Mouse (Mus musculus) bone marrow macrophage, adult 2 months (primary cell): ENCODE measurements at regions not wholly inside any gene's neighbourhood (a gene's known extent, or its start where the extent isn't known, plus 50 kb on each side); places are given as distances from the start of the nearest gene placed in this dataset.

ENCODE experiments used
- H3K27ac ChIP-seq: 2 replicates; pipeline ENCODE4 v1.5.1; 2012; ENCODE audit warnings: low read depth, low read length; ENCODE audit not compliant: insufficient read depth
- H3K4me1 ChIP-seq: 2 replicates; pipeline ENCODE4 v1.6.1; 2012; ENCODE audit warnings: low read length; ENCODE audit not compliant: control insufficient read depth, insufficient read depth
- H3K4me3 ChIP-seq: 2 replicates; pipeline ENCODE4 v1.5.1; 2012; ENCODE audit warnings: mild to moderate bottlenecking, low read length, moderate library complexity; ENCODE audit not compliant: insufficient read depth
- CTCF ChIP-seq: IDR thresholded peaks from 2 replicates; pipeline ENCODE4 v1.5.1; 2012; ENCODE audit warnings: low read depth, mild to moderate bottlenecking, low read length, moderate library complexity
- POLR2A ChIP-seq: IDR thresholded peaks from 2 replicates; pipeline ENCODE4 v1.6.1; 2012; ENCODE audit warnings: mild to moderate bottlenecking, low read depth, low read length, borderline replicate concordance

GRCm38 (mm10) chr15:62074735-62075134 is 1151.9 kb upstream of the A1bg start:
- TF ChIP-seq CTCF: no peak
- H3K4me3 ChIP-seq: no peak overlapping the region
- peaks cover 33% of the 10 kb centered on the region for H3K4me1 ChIP-seq
- H3K27ac ChIP-seq: no peak overlapping the region

GRCm38 (mm10) chr15:62073595-62073994 is 1150.8 kb upstream of the A1bg start:
- H3K4me3 ChIP-seq: no peak overlapping the region
- H3K4me1 ChIP-seq: peaks cover 25% of the 10 kb centered on the region
- TF ChIP-seq POLR2A (no peak), CTCF (no peak)
- no peak overlapping the region for H3K27ac ChIP-seq

- Histone ChIP-seq H3K4me1 (peaks cover 21% of the 10 kb centered on the region), H3K27ac (no peak overlapping the region)
- no peak for TF ChIP-seq POLR2A
- TF ChIP-seq CTCF: no peak
These were observed 1148.5 kb upstream of the A1bg start for GRCm38 (mm10) chr15:62071311-62071710.

GRCm38 (mm10) chr15:62068422-62069160 is 1145.8 kb upstream of the A1bg start:
- Histone ChIP-seq H3K27ac (no peak overlapping the region), H3K4me3 (no peak overlapping the region), H3K4me1 (peaks cover 22% of the 10 kb centered on the region)
- TF ChIP-seq POLR2A: no peak
- TF ChIP-seq CTCF: no peak

More at GRCm38 (mm10) chr15:62071311-62071710, 1148.5 kb upstream of the A1bg start:
- H3K4me3 ChIP-seq: no peak overlapping the region

GRCm38 (mm10) chr15:62064399-62064798 is 1141.6 kb upstream of the A1bg start:
- no peak for TF ChIP-seq POLR2A
- no peak for TF ChIP-seq CTCF
- Histone ChIP-seq H3K4me1 (peaks cover 18% of the 10 kb centered on the region), H3K27ac (no peak overlapping the region), H3K4me3 (no peak overlapping the region)

- Histone ChIP-seq H3K27ac (peak overlapping the region; percentile 85), H3K4me3 (no peak overlapping the region), H3K4me1 (peaks cover 61% of the 10 kb centered on the region)
- no peak for TF ChIP-seq CTCF
- TF ChIP-seq POLR2A: no peak
These were observed 1134.6 kb upstream of the A1bg start for GRCm38 (mm10) chr15:62057449-62057848.

GRCm38 (mm10) chr15:62056889-62057288 is 1134.1 kb upstream of the A1bg start:
- Histone ChIP-seq H3K4me3 (no peak overlapping the region), H3K4me1 (peaks cover 63% of the 10 kb centered on the region), H3K27ac (peak overlapping the region; percentile 85)
- TF ChIP-seq CTCF (no peak), POLR2A (no peak)

- Histone ChIP-seq H3K4me1 (peaks cover 63% of the 10 kb centered on the region), H3K4me3 (no peak overlapping the region), H3K27ac (peak overlapping the region; percentile 85)
- TF ChIP-seq CTCF (no peak), POLR2A (no peak)
These were observed 1133.6 kb upstream of the A1bg start for GRCm38 (mm10) chr15:62056401-62056800.

- no peak overlapping the region for H3K27ac ChIP-seq
- no peak overlapping the region for H3K4me3 ChIP-seq
- TF ChIP-seq CTCF: no peak
- no peak for TF ChIP-seq POLR2A
- H3K4me1 ChIP-seq: peaks cover 55% of the 10 kb centered on the region
These were observed 1132.2 kb upstream of the A1bg start for GRCm38 (mm10) chr15:62055011-62055410.

GRCm38 (mm10) chr15:62053420-62054239 is 1130.8 kb upstream of the A1bg start:
- TF ChIP-seq CTCF: no peak
- TF ChIP-seq POLR2A: no peak
- peaks cover 44% of the 10 kb centered on the region for H3K4me1 ChIP-seq
- H3K27ac ChIP-seq: no peak overlapping the region
- no peak overlapping the region for H3K4me3 ChIP-seq

GRCm38 (mm10) chr15:62049416-62049815 is 1126.6 kb upstream of the A1bg start:
- Histone ChIP-seq H3K4me3 (no peak overlapping the region), H3K4me1 (peaks cover 35% of the 10 kb centered on the region), H3K27ac (no peak overlapping the region)
- TF ChIP-seq POLR2A (no peak), CTCF (no peak)
